Mouse (Mus musculus) hindbrain, postnatal 0 days (tissue): ENCODE data around the gene Rabgap1l. TPM values are rescaled to one million over a fixed set of nuclear protein-coding genes. Genes with fewer than 3 reads are reported as not detected.

Experiments
- ATAC-seq: fragments of 200-750 bp; cut with Nextera tagmentation; 2 replicates; pipeline ENCODE4 v1.8.0; 2017; ENCODE audit warnings: mild to moderate bottlenecking, moderate TSS enrichment, moderate library complexity
- DNase-seq: peaks from one replicate; pipeline ENCODE4 v3.0.0-alpha.2; 2015; ENCODE audit warnings: low spot score
- H3K27ac ChIP-seq: fragments of 300-500 bp; sonication (generic); 2 replicates; pipeline ENCODE4 v1.5.1; 2014; ENCODE audit warnings: mild to moderate bottlenecking
- H3K27me3 ChIP-seq: fragments of 300-500 bp; sonication (generic); 2 replicates; pipeline ENCODE4 v1.6.1; 2014; ENCODE audit warnings: low read length, mixed read lengths; ENCODE audit not compliant: insufficient read depth
- H3K36me3 ChIP-seq: fragments of 300-500 bp; sonication (generic); 2 replicates; pipeline ENCODE4 v1.6.1; 2014; ENCODE audit warnings: low read length, mixed read lengths; ENCODE audit not compliant: insufficient read depth
- H3K4me1 ChIP-seq: fragments of 300-500 bp; sonication (generic); 2 replicates; pipeline ENCODE4 v1.6.1; 2014; ENCODE audit warnings: antibody characterized with exemption, low read length, mixed read lengths; ENCODE audit not compliant: insufficient read depth
- H3K4me2 ChIP-seq: fragments of 300-500 bp; sonication (generic); 2 replicates; pipeline ENCODE4 v1.6.1; 2014; ENCODE audit warnings: low read depth, mild to moderate bottlenecking, low read length, moderate library complexity, mixed read lengths
- H3K4me3 ChIP-seq: fragments of 300-500 bp; sonication (generic); 2 replicates; pipeline ENCODE4 v1.5.1; 2014; ENCODE audit warnings: low read length
- H3K9ac ChIP-seq: fragments of 300-500 bp; sonication (generic); replicated peaks from 2 replicates; pipeline ENCODE4 v1.6.1; 2014; ENCODE audit warnings: mild to moderate bottlenecking, low read length, moderate library complexity, mixed read lengths
- H3K9me3 ChIP-seq: fragments of 300-500 bp; sonication (generic); 2 replicates; pipeline ENCODE4 v1.6.1; 2016; ENCODE audit warnings: low read length, mixed read lengths
- CTCF ChIP-seq: IDR thresholded peaks from 2 replicates; pipeline ENCODE4 v1.5.1; 2016; ENCODE audit warnings: antibody characterized with exemption, control low read depth, low read depth
- WGBS: fragments of 180-500 bp; shearing (Covaris S2); extraction: QIAGEN DNeasy Blood & Tissue Kit; methylation state at CpG from one replicate; pipeline ENCODE4 v1.1.7; 2014; 5-methylcytosine and 5-hydroxymethylcytosine counted together
- polyA plus RNA-seq: library from polyadenylated mRNA; unstranded; fragments of >200 nt; fragmentation: Nextera tagmentation; extraction: Ambion mirVana; gene quantifications from 2 replicates; pipeline ENCODE4 v1.2.1, GENCODE M21; 2015
- total RNA-seq: library from RNA; depleted of rRNA; stranded (reverse); fragments of >200 nt; gene quantifications from 2 replicates; pipeline ENCODE4 v1.2.3, GENCODE M21; 2014

Gene Rabgap1l
- total and polyA plus RNA-seq, 2 experiments from 2014 or later, result 28.5 to 70.5 TPM

- DNase-seq, result no peak
- Histone ChIP-seq H3K9ac (no peak overlapping the region), H3K36me3 (no peaks in the 10 kb centered on the region), H3K4me3 (no peak overlapping the region), H3K4me1 (no peaks in the 10 kb centered on the region), H3K27me3 (no peaks in the 10 kb centered on the region), H3K4me2 (no peak overlapping the region), H3K9me3 (no peaks in the 10 kb centered on the region), H3K27ac (no peak overlapping the region)
- TF ChIP-seq CTCF, result no peak
- no peak for ATAC-seq
- 75% methylated on average over 10 of the region's 10 CpGs for WGBS
These were observed 486.0 kb downstream of the Rabgap1l start for GRCm38 (mm10) chr1:160306866-160307616.

GRCm38 (mm10) chr1:160306336-160306735 lies 486.7 kb downstream of the Rabgap1l start:
- H3K4me3 ChIP-seq, result no peak overlapping the region
- H3K9ac ChIP-seq, result no peak overlapping the region
- no peaks in the 10 kb centered on the region for H3K27me3 ChIP-seq
- no peak for TF ChIP-seq CTCF
- WGBS, result 78% methylated on average over 6 of the region's 6 CpGs
- no peaks in the 10 kb centered on the region for H3K4me1 ChIP-seq
- H3K27ac ChIP-seq, result no peak overlapping the region
- DNase-seq, result no peak
- no peak for ATAC-seq
- no peaks in the 10 kb centered on the region for H3K36me3 ChIP-seq
- H3K9me3 ChIP-seq, result no peaks in the 10 kb centered on the region
- H3K4me2 ChIP-seq, result no peak overlapping the region

- Histone ChIP-seq H3K36me3 (no peaks in the 10 kb centered on the region), H3K27ac (no peak overlapping the region), H3K9ac (no peak overlapping the region), H3K4me2 (no peak overlapping the region), H3K4me1 (no peaks in the 10 kb centered on the region), H3K9me3 (no peaks in the 10 kb centered on the region), H3K27me3 (no peaks in the 10 kb centered on the region), H3K4me3 (no peak overlapping the region)
- no peak for TF ChIP-seq CTCF
- ATAC-seq (no peak), DNase-seq (no peak)
- 98% methylated on average over 1 of the region's 1 CpGs for WGBS
These were observed 487.2 kb downstream of the Rabgap1l start for GRCm38 (mm10) chr1:160305826-160306225.

- no peak for TF ChIP-seq CTCF
- ATAC-seq, result no peak
- Histone ChIP-seq H3K36me3 (no peaks in the 10 kb centered on the region), H3K27ac (no peak overlapping the region), H3K9ac (no peak overlapping the region), H3K4me2 (no peak overlapping the region), H3K4me1 (no peaks in the 10 kb centered on the region), H3K27me3 (no peaks in the 10 kb centered on the region), H3K9me3 (no peaks in the 10 kb centered on the region), H3K4me3 (no peak overlapping the region)
- no peak for DNase-seq
- 43% methylated on average over 6 of the region's 6 CpGs for WGBS
These were observed 488.0 kb downstream of the Rabgap1l start for GRCm38 (mm10) chr1:160304969-160305498.

GRCm38 (mm10) chr1:160302268-160302667 lies 490.7 kb downstream of the Rabgap1l start:
- Histone ChIP-seq H3K27me3 (no peaks in the 10 kb centered on the region), H3K4me2 (no peak overlapping the region), H3K4me3 (no peak overlapping the region), H3K9me3 (no peaks in the 10 kb centered on the region), H3K36me3 (no peaks in the 10 kb centered on the region), H3K9ac (no peak overlapping the region), H3K4me1 (no peaks in the 10 kb centered on the region), H3K27ac (no peak overlapping the region)
- WGBS, result 100% methylated on average over 1 of the region's 1 CpGs
- TF ChIP-seq CTCF, result no peak
- ATAC-seq (no peak), DNase-seq (no peak)

- no peak for DNase-seq
- Histone ChIP-seq H3K27ac (no peak overlapping the region), H3K4me2 (no peak overlapping the region), H3K4me3 (no peak overlapping the region), H3K36me3 (no peaks in the 10 kb centered on the region), H3K4me1 (no peaks in the 10 kb centered on the region), H3K27me3 (no peaks in the 10 kb centered on the region), H3K9ac (no peak overlapping the region), H3K9me3 (no peaks in the 10 kb centered on the region)
- no peak for ATAC-seq
- no peak for TF ChIP-seq CTCF
- 77% methylated on average over 6 of the region's 6 CpGs for WGBS
These were observed 491.9 kb downstream of the Rabgap1l start for GRCm38 (mm10) chr1:160301156-160301555.

GRCm38 (mm10) chr1:160300704-160301103 lies 492.3 kb downstream of the Rabgap1l start:
- no peak overlapping the region for H3K27ac ChIP-seq
- no peak overlapping the region for H3K9ac ChIP-seq
- WGBS, result 74% methylated on average over 2 of the region's 2 CpGs
- no peak overlapping the region for H3K4me2 ChIP-seq
- no peak for DNase-seq
- H3K27me3 ChIP-seq, result no peaks in the 10 kb centered on the region
- TF ChIP-seq CTCF, result no peak
- H3K4me3 ChIP-seq, result no peak overlapping the region
- H3K9me3 ChIP-seq, result no peaks in the 10 kb centered on the region
- no peaks in the 10 kb centered on the region for H3K4me1 ChIP-seq
- no peaks in the 10 kb centered on the region for H3K36me3 ChIP-seq
- no peak for ATAC-seq
